Mouse (Mus musculus): ENCODE measurements around the gene Lrrc52. TPM values are rescaled to one million over a fixed set of nuclear protein-coding genes. Genes with fewer than 3 reads are reported as not detected.

Gene Lrrc52
- not detected in 2 replicates for polyA plus RNA-seq (2014; fragmentation: Nextera tagmentation; extraction: Ambion mirVana)

DNA sequence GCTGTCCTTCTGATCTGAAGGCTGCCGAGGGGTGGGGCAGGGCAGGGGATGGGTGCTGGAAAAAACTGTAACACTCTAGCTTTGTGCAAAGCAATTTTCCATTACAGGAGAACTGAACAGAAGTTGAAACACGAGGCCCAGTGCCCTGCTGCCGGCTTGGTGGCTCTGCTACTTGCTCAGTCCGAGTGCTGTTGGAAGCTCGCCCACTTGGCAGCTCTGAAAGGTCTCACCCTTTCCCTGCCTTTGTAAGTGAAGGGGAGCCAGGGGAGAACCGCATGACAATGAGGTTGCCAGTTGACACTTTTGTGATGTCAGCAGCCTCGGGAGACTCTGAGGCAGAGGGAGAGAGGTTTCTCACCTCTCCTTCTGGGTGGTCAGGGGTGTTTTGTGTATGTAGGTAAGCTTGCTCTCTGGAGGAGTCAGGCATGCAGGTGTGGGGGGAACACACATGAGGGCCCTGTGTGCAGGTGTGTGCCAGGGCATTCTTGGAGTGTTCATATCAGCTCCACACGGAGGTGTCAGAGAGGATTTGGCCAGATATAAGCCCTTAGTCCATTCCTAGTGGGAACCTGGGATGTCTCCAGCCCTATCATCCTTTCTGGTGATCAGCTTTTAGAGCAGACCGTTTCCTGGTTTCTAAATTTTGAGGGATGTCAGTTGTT, at the start of gene Lrrc52:
TSS of gene Lrrc52 (minus strand) at position 16 of the 662 bp plus-strand sequence.
- no peaks in the 10 kb centered on the region for H3K9me3 ChIP-seq (replicated peaks; ENCODE audit: control insufficient read depth, low read length)
- H3K4me2 ChIP-seq (ENCODE audit: low read length) = no peak within 1 kb of the TSS
- H3K4me1 ChIP-seq (ENCODE audit: control insufficient read depth, insufficient read depth, low read length) = peaks cover 8% of the 10 kb centered on the region
- H3K27me3 ChIP-seq (replicated peaks; ENCODE audit: control insufficient read depth, insufficient read depth, low read length) = no peaks in the 10 kb centered on the region
- H3K36me3 ChIP-seq (ENCODE audit: control insufficient read depth, insufficient read depth, low read length) = no peaks in the 10 kb centered on the region
- H3K4me3 ChIP-seq (ENCODE audit: low read depth, low read length) = no peak within 1 kb of the TSS
- DNase-seq (ENCODE audit: low spot score) (peak; percentile 82), ATAC-seq (peak; percentile 75)
- whole genome bisulfite sequencing = 23% methylated on average over 9 of the region's 9 CpGs
- no peak within 1 kb of the TSS for H3K27ac ChIP-seq (ENCODE audit: low read depth, low read length)
- H3K9ac ChIP-seq (ENCODE audit: low read length) = no peak within 1 kb of the TSS

- no peak overlapping the region for H3K9ac ChIP-seq (ENCODE audit: low read length)
- H3K27ac ChIP-seq (ENCODE audit: low read depth, low read length) = no peak overlapping the region
- 87% methylated on average over 9 of the region's 9 CpGs for WGBS
- H3K4me3 ChIP-seq (ENCODE audit: low read depth, low read length) = no peak overlapping the region
- no peaks in the 10 kb centered on the region for H3K4me1 ChIP-seq (ENCODE audit: control insufficient read depth, insufficient read depth, low read length)
- DNase-seq (ENCODE audit: low spot score) (no peak), ATAC-seq (no peak)
- H3K9me3 ChIP-seq (replicated peaks; ENCODE audit: control insufficient read depth, low read length) = no peaks in the 10 kb centered on the region
- H3K36me3 ChIP-seq (ENCODE audit: control insufficient read depth, insufficient read depth, low read length) = no peaks in the 10 kb centered on the region
- H3K27me3 ChIP-seq (replicated peaks; ENCODE audit: control insufficient read depth, insufficient read depth, low read length) = no peaks in the 10 kb centered on the region
- H3K4me2 ChIP-seq (ENCODE audit: low read length) = no peak overlapping the region
Measured at GRCm38 (mm10) chr1:167511621-167512020, 45.0 kb upstream of the Lrrc52 start.

GRCm38 (mm10) chr1:167506048-167506447, 39.5 kb upstream of the Lrrc52 start:
- no peak overlapping the region for H3K4me2 ChIP-seq (ENCODE audit: low read length)
- H3K4me1 ChIP-seq (ENCODE audit: control insufficient read depth, insufficient read depth, low read length) = peaks cover 3% of the 10 kb centered on the region; the same call in 1 of the 2 replicates
- WGBS = 50% methylated on average over 7 of the region's 7 CpGs
- no peaks in the 10 kb centered on the region for H3K36me3 ChIP-seq (ENCODE audit: control insufficient read depth, insufficient read depth, low read length)
- ATAC-seq = 0 out of 2 replicates have a peak, but pooled peaks have one; percentile 32
- no peak overlapping the region for H3K9ac ChIP-seq (ENCODE audit: low read length)
- H3K27me3 ChIP-seq (replicated peaks; ENCODE audit: control insufficient read depth, insufficient read depth, low read length) = no peaks in the 10 kb centered on the region
- H3K27ac ChIP-seq (ENCODE audit: low read depth, low read length) = no peak overlapping the region; the same call in 1 of the 2 replicates
- DNase-seq (ENCODE audit: low spot score) = peak; percentile 26
- no peak overlapping the region for H3K4me3 ChIP-seq (ENCODE audit: low read depth, low read length)
- no peaks in the 10 kb centered on the region for H3K9me3 ChIP-seq (replicated peaks; ENCODE audit: control insufficient read depth, low read length)

GRCm38 (mm10) chr1:167505427-167505826, 38.8 kb upstream of the Lrrc52 start:
- WGBS = 97% methylated on average over 1 of the region's 1 CpGs
- DNase-seq (ENCODE audit: low spot score) (peak; percentile 21), ATAC-seq (no peak)
- Histone ChIP-seq H3K4me1 (ENCODE audit: control insufficient read depth, insufficient read depth, low read length) (peaks cover 3% of the 10 kb centered on the region; the same call in 1 of the 2 replicates), H3K27ac (ENCODE audit: low read depth, low read length) (no peak overlapping the region; the same call in 1 of the 2 replicates), H3K9me3 (replicated peaks; ENCODE audit: control insufficient read depth, low read length) (no peaks in the 10 kb centered on the region), H3K4me2 (ENCODE audit: low read length) (no peak overlapping the region), H3K36me3 (ENCODE audit: control insufficient read depth, insufficient read depth, low read length) (no peaks in the 10 kb centered on the region), H3K9ac (ENCODE audit: low read length) (no peak overlapping the region), H3K4me3 (ENCODE audit: low read depth, low read length) (no peak overlapping the region), H3K27me3 (replicated peaks; ENCODE audit: control insufficient read depth, insufficient read depth, low read length) (no peaks in the 10 kb centered on the region)

- H3K27me3 ChIP-seq (replicated peaks; ENCODE audit: control insufficient read depth, insufficient read depth, low read length) = no peaks in the 10 kb centered on the region
- H3K9me3 ChIP-seq (replicated peaks; ENCODE audit: control insufficient read depth, low read length) = no peaks in the 10 kb centered on the region
- peak overlapping the region; percentile 44 for H3K27ac ChIP-seq (ENCODE audit: low read depth, low read length)
- H3K36me3 ChIP-seq (ENCODE audit: control insufficient read depth, insufficient read depth, low read length) = no peaks in the 10 kb centered on the region
- DNase-seq (ENCODE audit: low spot score) (peak; percentile 48), ATAC-seq (peak; percentile 62; the same call in 1 of the 2 replicates)
- no peak overlapping the region for H3K4me3 ChIP-seq (ENCODE audit: low read depth, low read length)
- no peak overlapping the region for H3K9ac ChIP-seq (ENCODE audit: low read length)
- whole genome bisulfite sequencing = 60% methylated on average over 12 of the region's 12 CpGs
- no peak overlapping the region for H3K4me2 ChIP-seq (ENCODE audit: low read length)
- no peaks in the 10 kb centered on the region for H3K4me1 ChIP-seq (ENCODE audit: control insufficient read depth, insufficient read depth, low read length)
Measured at GRCm38 (mm10) chr1:167499097-167499850, 32.7 kb upstream of the Lrrc52 start.

DNA sequence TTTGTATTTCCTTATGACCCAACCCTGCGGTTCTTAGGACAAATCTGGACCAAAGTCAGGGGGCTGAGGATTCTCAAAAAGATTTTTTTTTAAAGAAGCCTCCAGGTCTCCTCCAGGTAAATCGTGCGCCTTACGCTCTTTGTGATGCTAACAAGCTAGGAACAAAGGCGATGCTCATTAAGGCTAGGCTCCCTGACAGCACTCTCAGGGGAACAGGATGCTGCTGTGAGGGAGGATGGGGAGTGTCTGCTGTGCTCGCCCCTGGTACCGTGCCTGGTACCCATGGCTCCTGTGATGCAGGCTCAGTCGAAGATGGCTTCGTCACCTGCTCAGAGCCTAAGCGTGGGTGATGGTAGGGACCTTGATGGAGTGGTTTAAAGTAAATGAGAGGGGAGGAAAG, 31.4 kb upstream of the Lrrc52 start:
- H3K9me3 ChIP-seq (replicated peaks; ENCODE audit: control insufficient read depth, low read length) = no peaks in the 10 kb centered on the region
- no peak overlapping the region for H3K4me3 ChIP-seq (ENCODE audit: low read depth, low read length)
- H3K9ac ChIP-seq (ENCODE audit: low read length) = no peak overlapping the region
- no peaks in the 10 kb centered on the region for H3K4me1 ChIP-seq (ENCODE audit: control insufficient read depth, insufficient read depth, low read length)
- no peaks in the 10 kb centered on the region for H3K36me3 ChIP-seq (ENCODE audit: control insufficient read depth, insufficient read depth, low read length)
- WGBS = 12% methylated on average over 10 of the region's 10 CpGs
- ATAC-seq (0 out of 2 replicates have a peak, but pooled peaks have one; percentile 34), DNase-seq (ENCODE audit: low spot score) (peak; percentile 36)
- no peaks in the 10 kb centered on the region for H3K27me3 ChIP-seq (replicated peaks; ENCODE audit: control insufficient read depth, insufficient read depth, low read length)
- no peak overlapping the region; the same call in 1 of the 2 replicates for H3K27ac ChIP-seq (ENCODE audit: low read depth, low read length)
- H3K4me2 ChIP-seq (ENCODE audit: low read length) = no peak overlapping the region

DNA sequence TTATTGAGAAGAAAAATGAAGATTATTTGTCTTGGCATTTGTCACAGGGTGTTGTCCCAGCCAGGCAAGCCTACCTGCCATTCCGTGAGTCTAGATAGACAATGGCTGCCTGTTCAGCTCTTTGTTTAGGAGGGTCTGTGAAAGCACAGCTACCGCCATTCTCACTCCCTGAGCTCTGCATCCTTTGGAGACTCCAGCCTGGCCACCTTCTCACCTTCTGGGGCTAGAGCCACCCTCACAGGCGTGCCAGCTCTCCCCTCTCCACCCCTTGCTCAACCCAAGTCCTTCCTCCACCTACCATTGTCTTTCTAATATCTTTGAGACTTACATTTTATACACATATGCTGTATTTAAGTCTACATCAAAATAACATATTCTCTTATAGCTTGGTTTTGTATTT, 31.0 kb upstream of the Lrrc52 start:
- Histone ChIP-seq H3K9ac (ENCODE audit: low read length) (no peak overlapping the region), H3K4me3 (ENCODE audit: low read depth, low read length) (no peak overlapping the region), H3K4me1 (ENCODE audit: control insufficient read depth, insufficient read depth, low read length) (no peaks in the 10 kb centered on the region), H3K27me3 (replicated peaks; ENCODE audit: control insufficient read depth, insufficient read depth, low read length) (no peaks in the 10 kb centered on the region), H3K27ac (ENCODE audit: low read depth, low read length) (0 out of 2 replicates have a peak overlapping the region, but pooled peaks have one; percentile 16), H3K9me3 (replicated peaks; ENCODE audit: control insufficient read depth, low read length) (no peaks in the 10 kb centered on the region), H3K4me2 (ENCODE audit: low read length) (no peak overlapping the region), H3K36me3 (ENCODE audit: control insufficient read depth, insufficient read depth, low read length) (no peaks in the 10 kb centered on the region)
- DNase-seq (ENCODE audit: low spot score) = no peak
- ATAC-seq = no peak
- 27% methylated on average over 3 of the region's 3 CpGs for WGBS

GRCm38 (mm10) chr1:167491501-167491900, 24.9 kb upstream of the Lrrc52 start:
- no peaks in the 10 kb centered on the region for H3K27me3 ChIP-seq (replicated peaks; ENCODE audit: control insufficient read depth, insufficient read depth, low read length)
- ATAC-seq = no peak
- H3K4me1 ChIP-seq (ENCODE audit: control insufficient read depth, insufficient read depth, low read length) = no peaks in the 10 kb centered on the region
- no peaks in the 10 kb centered on the region for H3K9me3 ChIP-seq (replicated peaks; ENCODE audit: control insufficient read depth, low read length)
- no peak overlapping the region for H3K4me2 ChIP-seq (ENCODE audit: low read length)
- H3K4me3 ChIP-seq (ENCODE audit: low read depth, low read length) = no peak overlapping the region
- 89% methylated on average over 7 of the region's 7 CpGs for WGBS
- no peak for DNase-seq (ENCODE audit: low spot score)
- no peak overlapping the region for H3K27ac ChIP-seq (ENCODE audit: low read depth, low read length)
- H3K36me3 ChIP-seq (ENCODE audit: control insufficient read depth, insufficient read depth, low read length) = no peaks in the 10 kb centered on the region
- H3K9ac ChIP-seq (ENCODE audit: low read length) = no peak overlapping the region

DNA sequence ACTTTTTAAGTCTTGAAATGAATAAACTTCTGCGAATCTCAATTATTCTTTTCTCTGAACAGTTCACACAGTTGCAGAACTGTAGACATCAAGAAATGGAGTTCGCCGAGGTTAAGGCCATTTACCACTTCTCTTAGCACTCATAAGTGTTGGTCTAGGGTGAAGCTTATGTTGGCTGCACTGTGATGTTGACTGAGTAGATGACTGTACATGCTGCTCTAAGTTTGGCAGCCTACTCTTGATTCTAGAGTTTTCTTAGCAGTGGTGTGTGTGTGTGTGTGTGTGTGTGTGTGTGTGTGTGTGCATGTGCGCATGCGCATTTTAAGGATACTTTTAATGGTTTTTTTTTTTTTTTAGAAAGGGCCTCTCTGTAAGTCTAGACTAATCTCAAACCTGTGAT, 21.4 kb upstream of the Lrrc52 start:
- WGBS = 92% methylated on average over 5 of the region's 5 CpGs
- H3K27ac ChIP-seq (ENCODE audit: low read depth, low read length) = no peak overlapping the region
- no peak for DNase-seq (ENCODE audit: low spot score)

More for the DNA sequence above, 21.4 kb upstream of the Lrrc52 start:
- no peak overlapping the region for H3K4me3 ChIP-seq (ENCODE audit: low read depth, low read length)
- H3K4me1 ChIP-seq (ENCODE audit: control insufficient read depth, insufficient read depth, low read length) = no peaks in the 10 kb centered on the region
- H3K27me3 ChIP-seq (replicated peaks; ENCODE audit: control insufficient read depth, insufficient read depth, low read length) = no peaks in the 10 kb centered on the region
- no peak overlapping the region for H3K9ac ChIP-seq (ENCODE audit: low read length)
- no peaks in the 10 kb centered on the region for H3K36me3 ChIP-seq (ENCODE audit: control insufficient read depth, insufficient read depth, low read length)
- no peaks in the 10 kb centered on the region for H3K9me3 ChIP-seq (replicated peaks; ENCODE audit: control insufficient read depth, low read length)
- no peak for ATAC-seq
- H3K4me2 ChIP-seq (ENCODE audit: low read length) = no peak overlapping the region

Measured in forebrain, embryonic 14.5 days (tissue).